Mouse (Mus musculus) testis, adult 2 months (tissue): ENCODE results near the gene Tceanc.

ENCODE experiments used
- CTCF ChIP-seq: fragments of 200-500 bp; IDR thresholded peaks from 2 replicates; pipeline ENCODE4 v1.5.1; 2012; ENCODE audit warnings: low read depth, mild to moderate bottlenecking, inconsistent platforms, low read length, moderate library complexity; ENCODE audit not compliant: control insufficient read depth, insufficient read depth, insufficient replicate concordance
- POLR2A ChIP-seq: fragments of 200-500 bp; IDR thresholded peaks from 2 replicates; pipeline ENCODE4 v1.6.1; 2012; ENCODE audit warnings: low read depth, mild to moderate bottlenecking, inconsistent platforms, low read length, moderate library complexity; ENCODE audit not compliant: control insufficient read depth

- no peak for TF ChIP-seq CTCF
- no peak for TF ChIP-seq POLR2A
Measured at GRCm38 (mm10) chrX:166472612-166473011, 45.8 kb downstream of the Tceanc start.
